Mouse (Mus musculus): Measurements from ENCODE around the gene Nrxn1.

Gene Nrxn1

GRCm38 (mm10) chr17:90807199-90807598 is 285.7 kb downstream of the Nrxn1 start:
- no peak for DNase-seq

DNA sequence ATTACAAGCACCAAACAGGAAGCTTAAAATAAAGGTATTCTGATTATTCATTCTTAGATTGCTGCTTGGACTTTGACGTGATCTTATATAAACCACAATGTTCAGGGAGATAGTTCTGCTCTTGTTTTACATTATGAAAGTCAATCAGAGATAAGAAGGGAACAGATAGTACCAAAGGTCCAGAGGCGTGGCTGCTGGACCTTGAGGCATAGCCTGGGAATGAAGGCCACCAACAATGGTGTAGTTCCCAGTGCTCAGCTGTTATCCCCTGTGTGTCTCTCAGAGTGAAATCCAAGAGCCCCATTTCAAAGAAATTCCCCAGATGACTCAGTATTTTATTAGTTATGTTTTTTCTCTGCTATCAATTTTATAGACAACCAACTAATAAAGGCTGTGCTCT is 294.2 kb downstream of the Nrxn1 start:
- no peak for DNase-seq

DNA sequence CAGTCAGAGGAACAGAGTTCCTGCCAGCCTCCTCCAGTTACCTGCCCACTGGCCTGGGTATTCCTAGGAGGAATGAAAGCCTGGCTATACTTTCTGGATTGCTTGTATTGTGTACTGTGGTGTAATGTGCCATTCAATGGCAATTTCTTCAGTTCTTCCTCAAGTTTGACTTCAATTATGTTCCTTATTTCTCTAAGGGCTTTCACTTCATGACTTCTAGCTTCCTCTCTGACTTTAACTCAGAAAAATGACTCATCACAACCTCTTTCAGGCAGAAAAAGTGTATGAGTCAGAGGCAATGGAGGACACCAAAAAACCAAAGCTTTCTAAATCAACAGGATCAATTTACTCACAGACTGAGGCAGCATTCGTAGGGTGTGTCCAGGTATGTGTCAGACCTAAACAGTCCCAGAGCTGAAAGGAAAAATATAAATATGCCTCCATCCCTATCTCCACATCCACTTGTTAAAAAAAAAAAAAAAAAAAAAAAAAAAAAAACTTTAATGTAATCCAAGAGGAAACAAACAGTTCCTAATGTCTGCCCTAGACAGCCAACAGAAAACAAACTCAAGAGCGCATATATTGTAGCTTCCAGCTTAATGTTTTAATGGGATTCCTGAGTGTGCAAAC is 295.1 kb downstream of the Nrxn1 start:
- DNase-seq = no peak

DNA sequence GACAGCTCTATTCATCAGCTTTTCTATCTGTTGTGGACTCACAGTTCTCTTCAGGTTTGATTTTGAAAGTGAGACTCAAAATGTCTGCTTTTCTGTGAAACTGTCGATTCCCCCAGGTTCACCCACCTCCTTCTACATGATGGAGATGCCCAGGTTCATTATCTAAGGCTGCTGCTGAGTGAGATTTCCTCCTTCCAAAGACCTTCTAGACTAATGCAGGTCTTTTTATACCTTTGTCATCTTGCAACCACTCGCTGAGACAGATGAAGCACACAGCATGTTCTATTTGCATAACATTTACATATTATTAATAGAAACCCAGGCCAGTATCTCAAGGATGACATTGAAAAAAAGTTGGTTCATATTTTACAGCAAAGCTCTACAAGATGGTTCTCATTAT is 295.9 kb downstream of the Nrxn1 start:
- DNase-seq = no peak

- DNase-seq = no peak
Measured at GRCm38 (mm10) chr17:90788491-90789127, 304.3 kb downstream of the Nrxn1 start.

DNA sequence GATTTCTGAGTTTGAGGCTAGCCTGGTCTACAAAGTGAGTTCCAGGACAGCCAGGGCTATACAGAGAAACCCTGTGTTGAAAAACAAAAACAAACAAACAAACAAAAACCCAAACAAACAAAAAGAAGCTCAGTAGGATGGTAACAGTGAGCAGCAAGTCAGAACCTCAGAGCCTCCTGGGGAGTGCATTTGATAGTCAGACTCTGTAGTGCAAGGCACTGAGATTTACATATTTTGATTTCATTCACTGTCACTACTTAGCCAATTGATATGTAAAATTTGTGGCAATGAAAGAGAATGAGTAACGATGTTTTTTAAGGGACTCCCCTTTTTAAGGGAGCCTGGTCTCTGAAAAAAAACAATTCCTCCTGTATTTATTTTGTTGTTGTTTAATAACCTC is 304.8 kb downstream of the Nrxn1 start:
- DNase-seq = no peak

- no peak for DNase-seq
Measured at GRCm38 (mm10) chr17:90787121-90787788, 305.6 kb downstream of the Nrxn1 start.

DNA sequence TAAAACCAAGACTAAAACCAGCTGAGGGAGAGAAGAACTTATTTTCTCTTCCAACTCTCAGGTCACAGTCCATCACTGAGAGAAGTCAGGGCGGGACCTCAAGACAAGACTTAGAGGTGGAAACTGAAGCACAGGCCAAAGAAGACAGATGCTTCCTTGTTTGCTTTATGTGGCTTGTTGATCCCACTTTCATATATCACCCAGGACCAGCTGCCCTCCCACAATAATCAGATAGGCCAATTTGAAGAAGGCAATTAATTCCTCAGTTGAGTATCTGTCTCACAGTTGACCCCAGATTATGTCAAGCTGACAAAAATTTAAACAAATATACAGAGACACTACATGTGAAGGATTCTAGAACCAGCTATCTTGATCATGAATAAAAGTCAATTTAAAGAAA is 312.4 kb downstream of the Nrxn1 start:
- no peak for DNase-seq

GRCm38 (mm10) chr17:90775397-90775796 is 317.5 kb downstream of the Nrxn1 start:
- no peak for DNase-seq

- DNase-seq = no peak
Measured at GRCm38 (mm10) chr17:90773233-90773632, 319.6 kb downstream of the Nrxn1 start.

- DNase-seq = no peak
Measured at GRCm38 (mm10) chr17:90768216-90768615, 324.7 kb downstream of the Nrxn1 start.

GRCm38 (mm10) chr17:90727124-90727523 is 365.7 kb downstream of the Nrxn1 start:
- no peak for DNase-seq

DNA sequence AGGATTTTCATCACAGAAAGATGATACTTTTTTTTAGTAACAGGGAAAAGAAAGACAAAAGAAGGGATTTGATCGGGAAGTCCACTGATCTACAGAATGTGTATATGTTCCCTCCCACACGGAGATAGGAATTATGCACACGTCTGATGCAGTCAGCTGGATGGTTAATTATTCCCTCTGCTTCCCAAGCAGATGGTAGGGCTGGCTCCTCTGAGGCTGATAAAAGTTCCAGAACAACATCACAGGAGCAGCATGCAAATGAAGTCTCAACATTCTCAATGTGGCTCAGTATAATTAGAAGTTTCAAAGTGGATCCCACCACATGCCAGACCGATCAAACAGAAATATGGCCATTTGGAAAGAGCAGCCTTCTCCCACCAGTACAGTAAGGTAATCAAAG is 388.1 kb downstream of the Nrxn1 start:
- DNase-seq = no peak

DNA sequence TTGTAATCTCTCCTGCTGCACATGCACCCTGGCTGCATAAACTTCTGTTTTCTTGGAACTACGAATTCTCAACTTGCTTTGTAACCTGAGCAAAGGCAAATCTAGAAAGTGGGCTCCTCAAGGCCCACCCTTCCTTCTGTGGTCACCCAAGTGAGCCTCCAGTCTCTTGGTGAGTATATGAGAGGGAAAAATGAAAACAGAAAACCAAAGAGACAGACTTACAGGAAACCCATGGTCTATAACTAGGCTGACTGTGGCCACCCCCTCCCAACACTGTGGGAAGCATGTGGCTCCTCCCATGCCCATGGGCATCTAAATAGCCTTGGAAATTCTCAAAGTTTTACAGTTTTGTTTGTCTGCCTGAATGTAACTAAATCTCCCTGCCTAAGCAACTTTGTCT is 390.2 kb downstream of the Nrxn1 start:
- DNase-seq = no peak

GRCm38 (mm10) chr17:90696071-90696800 is 396.6 kb downstream of the Nrxn1 start:
- no peak for DNase-seq

GRCm38 (mm10) chr17:90695086-90695584 is 397.7 kb downstream of the Nrxn1 start:
- DNase-seq = no peak

- DNase-seq = no peak
Measured at GRCm38 (mm10) chr17:90684172-90684571, 408.7 kb downstream of the Nrxn1 start.

DNA sequence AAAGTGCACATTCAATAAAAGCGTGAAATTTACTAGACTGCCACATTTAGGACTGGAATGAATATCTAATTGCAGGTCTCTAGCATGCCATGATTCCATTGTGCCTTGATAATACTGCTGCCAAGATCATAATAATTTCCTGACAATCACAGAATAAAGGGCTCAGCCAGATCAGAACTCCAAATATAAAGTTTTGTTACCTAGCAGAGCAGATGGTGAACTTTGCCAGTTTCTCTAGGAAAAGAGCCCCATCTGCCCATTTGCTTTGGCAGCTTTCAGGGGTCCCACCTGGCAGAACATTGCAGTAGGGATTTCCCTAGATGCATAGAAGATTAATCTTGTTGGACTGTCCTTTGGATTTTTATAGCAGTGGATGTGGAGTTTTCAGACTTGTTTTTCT is 411.9 kb downstream of the Nrxn1 start:
- no peak for DNase-seq

- DNase-seq = no peak
Measured at GRCm38 (mm10) chr17:90676676-90677075, 416.2 kb downstream of the Nrxn1 start.

- no peak for DNase-seq
Measured at GRCm38 (mm10) chr17:90662318-90662717, 430.6 kb downstream of the Nrxn1 start.

DNA sequence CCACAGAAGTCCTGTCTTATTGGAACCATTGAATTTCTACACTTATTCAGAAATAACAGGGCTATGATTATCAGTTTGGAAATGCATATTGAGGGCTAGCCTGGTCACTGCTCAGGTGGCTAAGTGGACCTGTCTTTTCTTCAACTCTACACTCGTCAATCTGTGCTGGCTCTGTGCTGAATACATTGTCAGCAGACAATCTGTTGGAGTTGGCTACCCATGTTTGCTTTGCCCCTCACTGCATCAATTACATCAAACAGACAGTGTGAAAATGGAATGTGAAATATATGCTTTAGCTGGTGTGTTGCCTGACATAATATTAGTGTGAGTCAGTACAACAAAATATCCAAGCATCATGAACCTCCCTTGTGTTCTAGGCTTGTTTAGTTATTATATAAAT is 438.4 kb downstream of the Nrxn1 start:
- no peak for DNase-seq

- DNase-seq = no peak
Measured at GRCm38 (mm10) chr17:90653347-90653746, 439.5 kb downstream of the Nrxn1 start.

DNA sequence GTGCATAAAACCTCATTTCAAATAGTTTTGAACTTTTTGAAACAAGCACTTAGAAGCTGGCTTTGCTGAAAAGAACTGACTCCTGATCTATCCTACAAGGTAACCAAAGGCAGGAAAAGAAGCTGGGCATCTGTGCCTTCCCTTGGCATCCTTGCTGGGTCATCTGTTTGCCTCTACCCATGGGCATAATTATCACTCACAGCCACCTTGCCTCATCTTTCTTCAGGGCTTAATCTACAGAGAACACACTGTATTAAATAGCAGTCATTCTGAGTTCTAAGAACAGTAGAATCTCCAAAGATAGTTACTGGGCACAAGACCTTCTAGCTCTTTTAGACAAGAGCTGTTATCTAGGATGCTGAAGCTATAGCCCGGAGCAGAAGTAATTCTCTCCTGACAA is 442.6 kb downstream of the Nrxn1 start:
- DNase-seq = no peak
